Mouse (Mus musculus) cortical plate, adult 2 months (tissue): Measurements from ENCODE around the gene Itga3. TPM values are rescaled to one million over a fixed set of nuclear protein-coding genes. Genes with fewer than 3 reads are reported as not detected.

Experiments
- H3K27ac ChIP-seq: fragments of 200-500 bp; 2 replicates; pipeline ENCODE4 v1.5.1; 2012; ENCODE audit warnings: low read length, control low read depth, inconsistent platforms; ENCODE audit not compliant: insufficient read depth
- H3K4me1 ChIP-seq: fragments of 200-500 bp; 2 replicates; pipeline ENCODE4 v1.6.1; 2011; ENCODE audit warnings: low read length; ENCODE audit not compliant: control insufficient read depth, insufficient read depth
- H3K4me3 ChIP-seq: fragments of 200-500 bp; 2 replicates; pipeline ENCODE4 v1.5.1; 2011; ENCODE audit warnings: mild to moderate bottlenecking, low read length, control low read depth; ENCODE audit not compliant: insufficient read depth
- CTCF ChIP-seq: fragments of 200-500 bp; IDR thresholded peaks from 2 replicates; pipeline ENCODE4 v1.5.1; 2011; ENCODE audit warnings: mild to moderate bottlenecking, control low read depth, low read length; ENCODE audit not compliant: insufficient read depth; ENCODE audit errors: extremely low read depth
- POLR2A ChIP-seq: fragments of 200-500 bp; IDR thresholded peaks from 2 replicates; pipeline ENCODE4 v1.6.1; 2011; ENCODE audit warnings: mild to moderate bottlenecking, low read length, control low read depth; ENCODE audit not compliant: insufficient read depth; ENCODE audit errors: extremely low read depth
- polyA plus RNA-seq: library from polyadenylated mRNA; depleted of rRNA; stranded (reverse); fragments of >200 nt; gene quantifications from 2 replicates; pipeline ENCODE4 v1.2.3, GENCODE M21; 2012; rRNA removed

Gene Itga3
- 15.3 and 17.7 TPM in 2 replicates for polyA plus RNA-seq

DNA sequence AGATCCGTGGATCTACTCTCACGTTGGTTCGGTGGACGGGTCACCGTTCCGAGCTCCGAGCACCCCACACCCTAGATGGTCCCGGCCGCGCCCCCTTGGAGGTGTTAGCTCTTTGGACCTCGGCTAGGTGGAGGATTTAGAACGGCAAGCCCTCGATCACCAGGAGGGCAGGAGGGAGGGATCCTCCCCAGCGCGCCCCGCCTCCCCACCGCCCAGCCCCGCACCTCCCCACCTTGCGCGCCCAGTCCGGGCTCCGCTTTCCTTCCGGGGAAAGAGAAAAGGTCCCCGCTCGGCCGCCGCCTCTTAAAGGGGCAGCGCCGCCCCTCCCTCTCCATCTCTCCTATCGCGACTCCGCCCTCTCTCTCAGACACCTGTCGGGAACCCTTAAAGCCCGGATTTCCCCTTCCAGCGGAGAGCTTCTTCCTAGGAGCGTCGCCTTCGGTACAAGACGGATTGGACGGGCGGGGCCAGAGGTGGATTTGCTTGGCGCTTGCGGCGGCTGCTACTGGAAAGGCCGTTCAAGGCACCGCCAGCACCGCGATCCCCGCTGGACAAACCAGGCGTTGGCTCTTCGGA lies at the start of gene Itga3:
TSS of gene Itga3 (minus strand) at position 266 of the 576 bp plus-strand sequence.
- Histone ChIP-seq H3K4me1 (no peaks in the 10 kb centered on the region), H3K4me3 (peak within 1 kb of the TSS; percentile 78), H3K27ac (no peak within 1 kb of the TSS)
- TF ChIP-seq POLR2A (peak; percentile 34; the same call in 1 of the 2 replicates), CTCF (no peak)

DNA sequence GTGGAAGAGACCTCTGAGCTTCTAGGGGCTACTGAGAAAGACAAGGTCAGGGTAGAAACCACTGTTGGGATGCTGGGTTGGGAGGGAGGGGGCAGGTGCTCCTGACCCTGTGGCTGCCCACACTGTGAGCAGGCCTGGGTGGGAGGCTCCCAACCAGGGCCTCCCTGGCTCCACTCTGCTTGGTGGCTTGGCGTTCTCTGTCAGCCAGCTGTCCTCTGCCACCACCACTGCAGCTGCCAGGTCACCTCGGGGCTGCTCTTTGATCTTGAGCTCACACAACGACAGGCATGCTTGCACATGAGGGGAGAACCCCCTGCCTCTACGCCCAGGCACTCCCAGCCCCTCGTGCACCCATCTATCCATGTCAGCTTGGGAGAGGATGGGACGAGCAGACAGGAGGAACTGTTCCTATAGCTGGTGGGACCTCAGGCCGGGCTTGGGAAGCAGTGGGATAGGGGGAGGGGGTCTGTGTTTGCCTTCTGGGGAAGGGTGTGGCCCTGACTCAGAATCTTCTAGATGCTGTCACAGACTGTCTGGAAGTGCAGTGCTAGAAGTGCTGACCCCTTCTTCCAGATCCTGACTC lies 48.9 kb upstream of the Itga3 start:
- no peak for TF ChIP-seq POLR2A
- no peak for TF ChIP-seq CTCF
- H3K4me3 ChIP-seq, result no peak overlapping the region
- H3K27ac ChIP-seq, result no peak overlapping the region
- no peaks in the 10 kb centered on the region for H3K4me1 ChIP-seq

DNA sequence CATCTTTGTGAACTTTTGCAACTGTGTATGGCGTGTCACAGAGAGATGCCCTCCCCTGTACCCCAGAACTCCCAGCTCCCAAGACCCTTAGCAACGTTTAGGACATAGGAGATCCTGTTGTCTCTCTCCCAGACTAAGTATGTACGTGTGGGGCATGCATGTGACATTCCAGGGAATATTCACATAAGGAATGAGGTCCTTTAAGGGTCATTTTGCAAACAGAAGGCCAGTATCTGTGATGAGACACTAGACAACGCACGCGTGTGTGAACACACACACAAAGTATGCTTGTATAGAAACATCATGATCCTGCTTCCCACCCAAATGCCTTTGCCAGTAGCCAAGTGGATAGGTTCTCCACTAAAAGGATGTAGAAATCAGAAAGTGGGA lies 45.5 kb upstream of the Itga3 start:
- Histone ChIP-seq H3K4me1 (no peaks in the 10 kb centered on the region), H3K27ac (no peak overlapping the region), H3K4me3 (no peak overlapping the region)
- TF ChIP-seq POLR2A, result no peak
- no peak for TF ChIP-seq CTCF

DNA sequence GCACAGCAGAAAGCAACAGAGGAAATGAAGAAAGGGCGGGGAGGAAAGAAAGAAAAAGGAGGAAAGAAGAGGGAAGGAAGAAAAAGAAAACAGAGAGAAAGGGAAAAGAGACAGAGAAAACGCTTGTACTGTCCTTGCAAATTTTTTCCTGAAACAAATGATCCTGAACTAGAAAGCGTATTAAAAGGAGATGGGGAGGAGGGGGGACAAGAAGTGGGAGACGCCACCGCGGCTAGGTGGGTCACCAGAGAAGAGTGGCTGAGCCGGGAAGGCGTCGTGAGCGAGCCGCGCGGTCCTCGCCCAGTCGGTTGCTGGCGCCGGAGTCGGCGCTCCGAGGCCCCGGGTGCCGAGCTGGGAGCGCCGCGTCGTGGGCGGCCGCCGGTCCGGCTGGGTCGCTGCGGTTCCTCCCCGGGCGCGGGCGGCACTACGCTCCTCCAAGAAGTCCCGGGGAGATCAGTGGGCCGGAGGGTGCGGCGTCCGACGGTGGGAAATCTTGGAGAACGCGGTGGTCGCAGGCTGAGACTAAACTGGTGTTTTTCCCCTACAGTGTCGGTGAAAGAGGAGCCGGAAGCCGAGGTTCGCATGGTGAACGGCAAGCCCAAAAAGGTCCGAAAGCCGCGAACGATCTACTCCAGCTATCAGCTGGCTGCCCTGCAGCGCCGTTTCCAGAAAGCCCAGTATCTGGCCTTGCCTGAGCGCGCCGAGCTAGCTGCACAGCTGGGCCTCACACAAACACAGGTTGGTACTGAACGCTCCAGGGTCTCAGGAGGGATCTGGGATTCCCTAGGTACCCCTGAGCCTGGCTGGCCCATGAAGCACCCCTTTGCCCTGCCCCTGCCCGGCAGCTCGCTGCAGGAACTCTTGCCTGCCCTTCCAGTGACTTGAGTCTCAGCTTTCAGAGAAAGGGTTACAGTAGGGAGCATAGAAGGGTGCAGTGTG lies 44.8 kb upstream of the Itga3 start:
- H3K4me3 ChIP-seq, result no peak overlapping the region
- H3K27ac ChIP-seq, result no peak overlapping the region
- H3K4me1 ChIP-seq, result no peaks in the 10 kb centered on the region
- TF ChIP-seq CTCF (no peak), POLR2A (no peak)

DNA sequence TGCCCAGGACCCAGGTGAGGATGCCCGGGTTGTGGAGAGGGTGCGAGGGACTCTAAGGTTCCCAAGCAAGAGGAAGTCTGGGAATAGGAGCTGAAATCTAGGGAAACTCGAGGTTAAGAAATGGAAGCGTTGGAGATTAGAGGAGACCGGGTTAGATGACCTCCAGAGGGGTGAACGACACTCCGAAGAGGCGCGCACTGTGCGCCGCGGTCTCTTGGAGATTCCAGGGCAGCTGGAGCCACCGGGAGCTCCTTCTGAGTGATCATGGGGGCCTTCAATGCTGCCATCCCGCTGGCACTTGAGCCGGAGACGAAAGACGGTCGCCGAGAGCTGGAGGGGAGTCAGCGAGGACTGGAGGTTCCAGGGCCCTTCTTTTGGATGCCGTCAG lies 44.0 kb upstream of the Itga3 start:
- no peak overlapping the region for H3K4me3 ChIP-seq
- TF ChIP-seq CTCF, result no peak
- no peak for TF ChIP-seq POLR2A
- no peaks in the 10 kb centered on the region for H3K4me1 ChIP-seq
- H3K27ac ChIP-seq, result no peak overlapping the region

DNA sequence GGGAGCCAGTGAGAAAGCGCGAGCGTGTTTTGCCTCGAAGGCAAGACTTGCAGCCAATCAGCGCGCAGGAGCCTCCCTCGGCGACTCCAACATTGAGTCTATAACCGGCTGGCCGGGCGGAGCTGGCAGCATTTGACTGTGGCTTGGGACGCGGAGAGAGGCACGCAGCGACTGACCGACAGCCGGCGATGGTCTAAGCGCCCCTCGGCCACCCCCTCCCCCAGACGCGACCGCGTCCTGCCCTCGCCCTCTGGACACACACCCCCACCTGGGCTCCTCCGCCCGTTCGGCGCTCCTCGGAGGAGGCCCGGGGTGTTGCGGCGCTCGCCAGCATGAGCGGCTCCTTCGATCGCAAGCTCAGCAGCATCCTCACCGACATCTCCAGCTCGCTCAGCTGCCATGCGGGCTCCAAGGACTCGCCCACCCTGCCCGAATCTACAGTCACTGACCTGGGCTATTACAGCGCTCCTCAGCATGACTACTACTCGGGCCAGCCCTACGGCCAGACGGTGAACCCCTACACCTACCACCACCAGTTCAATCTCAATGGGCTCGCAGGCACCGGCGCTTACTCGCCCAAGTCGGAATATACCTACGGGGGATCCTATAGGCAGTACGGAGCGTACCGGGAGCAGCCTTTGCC lies 43.5 kb upstream of the Itga3 start, which contains the start of gene Dlx3:
TSS of gene Dlx3 (plus strand) at position 130 of the 643 bp plus-strand sequence.
- H3K4me3 ChIP-seq, result no peak within 1 kb of the TSS
- H3K4me1 ChIP-seq, result no peaks in the 10 kb centered on the region
- H3K27ac ChIP-seq, result no peak within 1 kb of the TSS
- TF ChIP-seq CTCF, result no peak
- no peak for TF ChIP-seq POLR2A

DNA sequence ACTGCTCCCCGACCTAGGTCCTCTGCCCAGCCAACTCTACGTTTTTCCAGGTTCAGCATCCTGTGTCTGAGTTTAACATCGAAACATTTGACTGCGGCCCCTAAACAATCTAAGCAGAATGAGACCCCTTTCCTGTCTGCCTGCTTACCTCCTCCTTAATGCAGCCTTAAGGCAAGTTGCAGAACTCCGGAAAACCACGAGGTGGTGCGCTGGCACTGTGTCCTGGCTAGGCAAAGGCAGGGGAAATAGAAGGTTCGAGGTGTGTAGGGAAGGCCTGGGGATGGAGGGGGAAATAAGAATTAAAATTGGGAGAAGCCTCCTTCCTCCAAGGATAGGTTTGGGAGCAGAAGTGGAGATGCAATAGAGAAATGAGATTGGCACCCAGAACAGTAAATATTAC lies 41.9 kb upstream of the Itga3 start:
- TF ChIP-seq CTCF, result peak; percentile 96
- no peak for TF ChIP-seq POLR2A
- Histone ChIP-seq H3K27ac (no peak overlapping the region), H3K4me3 (no peak overlapping the region), H3K4me1 (no peaks in the 10 kb centered on the region)

DNA sequence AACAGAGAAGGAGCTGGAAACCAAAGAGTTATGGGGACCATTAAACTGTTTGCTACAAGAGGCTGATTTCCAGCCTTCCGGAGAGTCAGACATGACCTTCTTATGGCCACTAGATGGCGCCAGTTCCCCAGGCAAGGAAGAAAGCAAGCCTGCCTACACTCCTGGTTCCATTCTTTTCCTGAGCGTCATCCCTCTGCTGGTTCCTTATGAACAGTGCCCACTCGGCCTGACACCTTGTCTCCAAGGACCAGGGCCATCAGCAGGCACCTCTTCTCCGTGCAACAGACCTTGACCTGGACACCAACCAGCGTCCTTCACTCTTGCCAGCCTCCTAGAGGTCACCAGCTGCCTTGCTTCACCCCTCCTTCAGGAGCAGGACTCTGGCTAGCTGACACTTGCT lies 40.4 kb upstream of the Itga3 start:
- Histone ChIP-seq H3K4me3 (no peak overlapping the region), H3K4me1 (no peaks in the 10 kb centered on the region), H3K27ac (no peak overlapping the region)
- TF ChIP-seq CTCF, result peak; percentile 99
- no peak for TF ChIP-seq POLR2A

DNA sequence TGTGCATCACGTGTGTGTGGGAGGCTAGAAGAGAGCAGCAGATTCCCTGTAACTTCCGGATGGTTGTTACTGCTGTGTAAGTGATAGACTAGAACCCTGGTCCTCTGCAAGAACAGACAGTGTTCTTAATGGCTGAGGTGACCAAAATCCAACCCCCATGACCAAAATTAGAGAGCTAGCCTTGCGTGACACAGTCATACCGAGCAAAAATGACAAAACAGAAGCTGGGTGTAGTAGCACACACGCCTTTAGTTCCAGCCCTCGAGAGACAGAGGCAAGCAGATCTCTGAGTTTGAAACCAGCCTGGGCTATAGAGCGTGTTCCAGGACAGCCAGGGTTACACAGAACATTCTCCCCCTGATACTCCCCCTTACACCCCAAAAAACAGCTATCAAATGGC lies 33.5 kb upstream of the Itga3 start:
- no peak overlapping the region for H3K27ac ChIP-seq
- H3K4me1 ChIP-seq, result no peaks in the 10 kb centered on the region
- H3K4me3 ChIP-seq, result no peak overlapping the region
- no peak for TF ChIP-seq CTCF
- no peak for TF ChIP-seq POLR2A
